Mouse (Mus musculus) cerebellum, adult 2 months (tissue): ENCODE data around the gene Slc25a12.

Source experiments
- CTCF ChIP-seq: fragments of 200-500 bp; IDR thresholded peaks from 2 replicates; pipeline ENCODE4 v1.5.1; 2011; ENCODE audit warnings: low read depth, mild to moderate bottlenecking, control low read depth, low read length, moderate library complexity, borderline replicate concordance; ENCODE audit not compliant: insufficient read depth
- POLR2A ChIP-seq: fragments of 200-500 bp; IDR thresholded peaks from 2 replicates; pipeline ENCODE4 v1.6.1; 2011; ENCODE audit warnings: low read length, control low read depth, borderline replicate concordance; ENCODE audit not compliant: insufficient read depth

GRCm38 (mm10) chr2:71297501-71297900, 70.0 kb downstream of the Slc25a12 start:
- TF ChIP-seq POLR2A: no peak
- TF ChIP-seq CTCF: no peak
